Mouse (Mus musculus) hindbrain, postnatal 0 days (tissue): ENCODE measurements at regions not wholly inside any gene's neighbourhood (a gene's known extent, or its start where the extent isn't known, plus 50 kb on each side); places are given as distances from the start of the nearest gene placed in this dataset.

Source experiments
- ATAC-seq: fragments of 200-750 bp; cut with Nextera tagmentation; 2 replicates; pipeline ENCODE4 v1.8.0; 2017; ENCODE audit warnings: mild to moderate bottlenecking, moderate TSS enrichment, moderate library complexity
- DNase-seq: peaks from one replicate; pipeline ENCODE4 v3.0.0-alpha.2; 2015; ENCODE audit warnings: low spot score
- H3K27ac ChIP-seq: fragments of 300-500 bp; sonication (generic); 2 replicates; pipeline ENCODE4 v1.5.1; 2014; ENCODE audit warnings: mild to moderate bottlenecking
- H3K27me3 ChIP-seq: fragments of 300-500 bp; sonication (generic); 2 replicates; pipeline ENCODE4 v1.6.1; 2014; ENCODE audit warnings: low read length, mixed read lengths; ENCODE audit not compliant: insufficient read depth
- H3K36me3 ChIP-seq: fragments of 300-500 bp; sonication (generic); 2 replicates; pipeline ENCODE4 v1.6.1; 2014; ENCODE audit warnings: low read length, mixed read lengths; ENCODE audit not compliant: insufficient read depth
- H3K4me1 ChIP-seq: fragments of 300-500 bp; sonication (generic); 2 replicates; pipeline ENCODE4 v1.6.1; 2014; ENCODE audit warnings: antibody characterized with exemption, low read length, mixed read lengths; ENCODE audit not compliant: insufficient read depth
- H3K4me2 ChIP-seq: fragments of 300-500 bp; sonication (generic); 2 replicates; pipeline ENCODE4 v1.6.1; 2014; ENCODE audit warnings: low read depth, mild to moderate bottlenecking, low read length, moderate library complexity, mixed read lengths
- H3K4me3 ChIP-seq: fragments of 300-500 bp; sonication (generic); 2 replicates; pipeline ENCODE4 v1.5.1; 2014; ENCODE audit warnings: low read length
- H3K9ac ChIP-seq: fragments of 300-500 bp; sonication (generic); replicated peaks from 2 replicates; pipeline ENCODE4 v1.6.1; 2014; ENCODE audit warnings: mild to moderate bottlenecking, low read length, moderate library complexity, mixed read lengths
- H3K9me3 ChIP-seq: fragments of 300-500 bp; sonication (generic); 2 replicates; pipeline ENCODE4 v1.6.1; 2016; ENCODE audit warnings: low read length, mixed read lengths
- CTCF ChIP-seq: IDR thresholded peaks from 2 replicates; pipeline ENCODE4 v1.5.1; 2016; ENCODE audit warnings: antibody characterized with exemption, control low read depth, low read depth
- WGBS: fragments of 180-500 bp; shearing (Covaris S2); extraction: QIAGEN DNeasy Blood & Tissue Kit; methylation state at CpG from one replicate; pipeline ENCODE4 v1.1.7; 2014; 5-methylcytosine and 5-hydroxymethylcytosine counted together

- Histone ChIP-seq H3K4me3 (no peak overlapping the region), H3K27me3 (no peaks in the 10 kb centered on the region), H3K4me1 (no peaks in the 10 kb centered on the region), H3K9ac (no peak overlapping the region), H3K9me3 (no peaks in the 10 kb centered on the region), H3K27ac (no peak overlapping the region), H3K4me2 (no peak overlapping the region), H3K36me3 (no peaks in the 10 kb centered on the region)
- no peak for DNase-seq
- WGBS, result 85% methylated on average over 3 of the region's 3 CpGs
- no peak for ATAC-seq
- no peak for TF ChIP-seq CTCF
These were observed 64.4 kb downstream of the Gm43517 start for GRCm38 (mm10) chr12:49449396-49449795.

GRCm38 (mm10) chr12:49468059-49468458 is 83.1 kb downstream of the Gm43517 start:
- WGBS, result 86% methylated on average over 1 of the region's 1 CpGs
- ATAC-seq, result no peak

GRCm38 (mm10) chr12:49473371-49473770 is 88.4 kb downstream of the Gm43517 start:
- no peak for DNase-seq
- ATAC-seq, result no peak
- 58% methylated on average over 3 of the region's 3 CpGs for WGBS

More at GRCm38 (mm10) chr12:49468059-49468458, 83.1 kb downstream of the Gm43517 start:
- H3K9ac ChIP-seq, result no peak overlapping the region
- no peak for DNase-seq
- TF ChIP-seq CTCF, result no peak
- H3K27me3 ChIP-seq, result no peaks in the 10 kb centered on the region
- H3K4me2 ChIP-seq, result no peak overlapping the region
- no peaks in the 10 kb centered on the region for H3K9me3 ChIP-seq
- no peaks in the 10 kb centered on the region for H3K36me3 ChIP-seq
- H3K4me1 ChIP-seq, result no peaks in the 10 kb centered on the region
- H3K4me3 ChIP-seq, result no peak overlapping the region
- H3K27ac ChIP-seq, result no peak overlapping the region

GRCm38 (mm10) chr12:49480656-49481055 is 95.7 kb downstream of the Gm43517 start:
- Histone ChIP-seq H3K27ac (no peak overlapping the region), H3K36me3 (no peaks in the 10 kb centered on the region), H3K9me3 (no peaks in the 10 kb centered on the region), H3K9ac (no peak overlapping the region), H3K27me3 (no peaks in the 10 kb centered on the region), H3K4me1 (no peaks in the 10 kb centered on the region), H3K4me2 (peak overlapping the region; percentile 36), H3K4me3 (no peak overlapping the region)
- ATAC-seq (no peak), DNase-seq (peak; percentile 8)
- WGBS, result 39% methylated on average over 3 of the region's 3 CpGs
- TF ChIP-seq CTCF, result no peak

More at GRCm38 (mm10) chr12:49473371-49473770, 88.4 kb downstream of the Gm43517 start:
- Histone ChIP-seq H3K4me3 (no peak overlapping the region), H3K36me3 (no peaks in the 10 kb centered on the region), H3K27ac (no peak overlapping the region), H3K4me1 (no peaks in the 10 kb centered on the region), H3K9ac (no peak overlapping the region), H3K4me2 (no peak overlapping the region), H3K9me3 (no peaks in the 10 kb centered on the region), H3K27me3 (no peaks in the 10 kb centered on the region)
- no peak for TF ChIP-seq CTCF

- TF ChIP-seq CTCF, result no peak
- no peak overlapping the region for H3K9ac ChIP-seq
- 43% methylated on average over 8 of the region's 8 CpGs for WGBS
- DNase-seq, result peak; percentile 24
- H3K4me1 ChIP-seq, result no peaks in the 10 kb centered on the region
- no peak for ATAC-seq
- H3K9me3 ChIP-seq, result no peaks in the 10 kb centered on the region
- no peaks in the 10 kb centered on the region for H3K36me3 ChIP-seq
- peak overlapping the region; percentile 36 for H3K4me2 ChIP-seq
- no peak overlapping the region for H3K27ac ChIP-seq
- no peak overlapping the region for H3K4me3 ChIP-seq
- no peaks in the 10 kb centered on the region for H3K27me3 ChIP-seq
These were observed 96.2 kb downstream of the Gm43517 start for GRCm38 (mm10) chr12:49481151-49481550.

GRCm38 (mm10) chr12:49482367-49482766 is 97.4 kb downstream of the Gm43517 start:
- Histone ChIP-seq H3K27ac (no peak overlapping the region), H3K36me3 (no peaks in the 10 kb centered on the region), H3K9me3 (no peaks in the 10 kb centered on the region), H3K4me1 (no peaks in the 10 kb centered on the region), H3K9ac (no peak overlapping the region), H3K4me2 (no peak overlapping the region), H3K4me3 (no peak overlapping the region), H3K27me3 (no peaks in the 10 kb centered on the region)
- ATAC-seq (no peak), DNase-seq (no peak)
- no peak for TF ChIP-seq CTCF
- WGBS, result 85% methylated on average over 4 of the region's 4 CpGs

- no peaks in the 10 kb centered on the region for H3K9me3 ChIP-seq
- WGBS, result 10% methylated on average over 4 of the region's 4 CpGs
- TF ChIP-seq CTCF, result no peak
- no peak overlapping the region for H3K4me2 ChIP-seq
- H3K27me3 ChIP-seq, result no peaks in the 10 kb centered on the region
- H3K9ac ChIP-seq, result no peak overlapping the region
- H3K36me3 ChIP-seq, result no peaks in the 10 kb centered on the region
- no peak overlapping the region for H3K27ac ChIP-seq
- peak; percentile 72; the same call in 1 of the 2 replicates for ATAC-seq
- H3K4me3 ChIP-seq, result no peak overlapping the region
- DNase-seq, result peak; percentile 61
- H3K4me1 ChIP-seq, result no peaks in the 10 kb centered on the region
These were observed 99.2 kb downstream of the Gm43517 start for GRCm38 (mm10) chr12:49484070-49484770.
